Mouse (Mus musculus) bone marrow macrophage, adult 2 months (primary cell): ENCODE measurements around the gene Asgr1.

Experiments used
- CTCF ChIP-seq: IDR thresholded peaks from 2 replicates; pipeline ENCODE4 v1.5.1; 2012; ENCODE audit warnings: low read depth, mild to moderate bottlenecking, low read length, moderate library complexity
- POLR2A ChIP-seq: IDR thresholded peaks from 2 replicates; pipeline ENCODE4 v1.6.1; 2012; ENCODE audit warnings: mild to moderate bottlenecking, low read depth, low read length, borderline replicate concordance

DNA sequence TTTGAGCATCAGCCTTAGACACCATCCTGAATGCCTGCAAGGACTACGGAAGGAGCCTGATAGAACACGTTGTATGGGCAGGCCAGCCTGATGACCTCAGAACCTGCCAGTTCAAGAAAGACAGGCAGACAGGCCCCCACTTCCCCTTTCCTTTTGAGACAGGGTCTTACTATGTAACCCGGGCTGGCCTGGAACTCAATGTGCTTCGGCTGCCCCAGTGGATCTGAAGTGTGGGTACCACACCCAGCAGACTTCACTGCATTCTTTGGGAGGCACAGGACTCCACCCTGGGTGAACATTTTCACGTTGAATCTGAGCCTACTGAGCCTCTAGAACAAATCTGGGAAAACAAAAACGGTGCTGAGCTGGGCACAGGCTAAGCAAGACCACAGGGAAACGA, 15.7 kb upstream of the Asgr1 start:
- TF ChIP-seq CTCF (no peak), POLR2A (no peak)
